Mouse (Mus musculus): ENCODE measurements around the gene Lpin2. TPM values are rescaled to one million over a fixed set of nuclear protein-coding genes. Genes with fewer than 3 reads are reported as not detected.

Lpin2 gene
- polyA plus RNA-seq, 1 experiment from 2014 or later, result 35.4 TPM

DNA sequence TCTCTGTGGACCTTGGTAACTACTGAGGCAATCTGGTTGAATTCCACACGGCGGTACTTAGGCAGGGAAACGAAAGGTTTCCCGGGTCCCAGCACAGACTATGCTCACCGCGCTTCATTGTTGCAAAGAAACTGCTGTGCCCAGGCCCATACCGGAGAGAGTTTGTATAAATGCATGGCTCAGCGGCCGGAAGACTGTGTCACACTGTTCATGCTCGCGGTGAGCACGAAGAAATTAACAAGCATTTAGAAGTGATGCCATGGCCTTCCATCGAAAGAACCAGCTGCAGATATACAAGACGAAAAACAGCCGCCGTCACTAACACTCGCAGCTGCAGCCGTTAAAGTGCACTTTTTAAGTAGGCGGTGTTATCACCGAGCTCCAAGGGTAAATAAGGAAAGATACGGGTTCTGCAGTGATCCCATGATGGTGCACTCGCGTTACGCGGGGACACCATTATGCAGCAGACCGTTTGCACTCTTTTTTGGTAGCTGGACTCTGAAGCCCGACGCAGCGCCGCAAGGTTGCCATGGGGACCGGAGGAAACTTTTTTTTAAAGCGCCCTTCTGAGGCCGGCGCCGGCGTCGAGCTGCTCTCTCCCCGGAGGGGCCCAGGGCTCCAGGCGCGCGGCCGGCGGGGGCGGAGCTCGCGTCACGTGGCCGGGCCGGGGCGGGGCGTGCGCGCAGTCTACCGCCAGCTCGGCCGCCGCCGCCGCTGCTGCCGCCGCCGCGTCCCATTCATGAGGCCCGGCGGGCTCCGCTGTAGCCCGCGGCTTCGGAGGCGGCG is 704 bp downstream of the Lpin2 start:
- WGBS, result under 1% methylated on average over 71 of the region's 71 CpGs
- peak; percentile 97 for ATAC-seq (ENCODE audit: low FRiP score)
- H3K36me3 ChIP-seq (ENCODE audit: control insufficient read depth, insufficient read depth, low read length), result no peaks in the 10 kb centered on the region

DNA sequence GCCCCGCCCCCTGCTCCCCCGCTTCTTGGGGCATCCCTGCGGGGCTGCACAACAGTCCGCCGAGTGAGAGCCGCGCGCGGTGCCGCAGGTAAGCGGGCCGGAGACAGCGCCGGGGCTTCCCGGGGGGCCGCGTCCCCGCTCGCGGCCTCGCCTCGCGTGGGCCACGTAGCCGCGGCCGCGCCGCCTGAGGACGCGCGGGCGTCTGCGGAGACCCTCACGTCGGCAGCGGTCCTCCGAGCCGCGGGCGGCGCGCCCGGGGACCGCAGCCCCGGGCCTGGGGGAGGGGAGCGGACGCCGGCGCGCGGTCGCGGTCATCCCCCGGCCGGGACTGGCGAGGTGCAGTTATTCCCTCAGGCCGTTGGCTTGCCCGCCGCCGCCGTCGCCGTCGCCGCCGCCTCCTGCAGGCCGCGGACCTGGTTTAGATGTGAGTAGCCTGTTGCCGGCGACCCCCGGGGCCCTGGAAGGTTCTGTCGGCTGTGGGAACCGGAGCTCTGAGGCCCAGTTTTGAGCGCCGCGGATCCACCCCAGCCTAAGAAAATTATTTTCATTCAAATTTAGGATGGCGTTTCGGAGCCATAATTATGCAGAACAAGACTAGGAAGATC is 1.4 kb downstream of the Lpin2 start:
- DNase-seq (ENCODE audit: low spot score, missing footprints) (peak; percentile 93), ATAC-seq (ENCODE audit: low FRiP score) (no peak)
- Histone ChIP-seq H3K4me2 (peak overlapping the region; percentile 70), H3K36me3 (ENCODE audit: control insufficient read depth, insufficient read depth, low read length) (no peaks in the 10 kb centered on the region), H3K4me3 (ENCODE audit: low read depth, low read length) (peak overlapping the region; percentile 82), H3K4me1 (ENCODE audit: control insufficient read depth, insufficient read depth, low read length) (peaks cover 19% of the 10 kb centered on the region), H3K9me3 (ENCODE audit: control insufficient read depth, low read length) (no peaks in the 10 kb centered on the region), H3K27ac (ENCODE audit: low read depth, low read length) (peak overlapping the region; percentile 89), H3K9ac (ENCODE audit: low read length) (peak overlapping the region; percentile 90), H3K27me3 (ENCODE audit: control insufficient read depth, insufficient read depth, low read length) (no peaks in the 10 kb centered on the region)
- under 1% methylated on average over 66 of the region's 79 CpGs for WGBS

More for the DNA sequence above, 704 bp downstream of the Lpin2 start:
- Histone ChIP-seq H3K27me3 (ENCODE audit: control insufficient read depth, insufficient read depth, low read length) (no peaks in the 10 kb centered on the region), H3K4me2 (peak overlapping the region; percentile 70), H3K27ac (ENCODE audit: low read depth, low read length) (peak overlapping the region; percentile 89), H3K9me3 (ENCODE audit: control insufficient read depth, low read length) (no peaks in the 10 kb centered on the region), H3K4me3 (ENCODE audit: low read depth, low read length) (peak overlapping the region; percentile 82), H3K9ac (ENCODE audit: low read length) (peak overlapping the region; percentile 90), H3K4me1 (ENCODE audit: control insufficient read depth, insufficient read depth, low read length) (peaks cover 19% of the 10 kb centered on the region)
- DNase-seq (ENCODE audit: low spot score, missing footprints), result peak; percentile 99

DNA sequence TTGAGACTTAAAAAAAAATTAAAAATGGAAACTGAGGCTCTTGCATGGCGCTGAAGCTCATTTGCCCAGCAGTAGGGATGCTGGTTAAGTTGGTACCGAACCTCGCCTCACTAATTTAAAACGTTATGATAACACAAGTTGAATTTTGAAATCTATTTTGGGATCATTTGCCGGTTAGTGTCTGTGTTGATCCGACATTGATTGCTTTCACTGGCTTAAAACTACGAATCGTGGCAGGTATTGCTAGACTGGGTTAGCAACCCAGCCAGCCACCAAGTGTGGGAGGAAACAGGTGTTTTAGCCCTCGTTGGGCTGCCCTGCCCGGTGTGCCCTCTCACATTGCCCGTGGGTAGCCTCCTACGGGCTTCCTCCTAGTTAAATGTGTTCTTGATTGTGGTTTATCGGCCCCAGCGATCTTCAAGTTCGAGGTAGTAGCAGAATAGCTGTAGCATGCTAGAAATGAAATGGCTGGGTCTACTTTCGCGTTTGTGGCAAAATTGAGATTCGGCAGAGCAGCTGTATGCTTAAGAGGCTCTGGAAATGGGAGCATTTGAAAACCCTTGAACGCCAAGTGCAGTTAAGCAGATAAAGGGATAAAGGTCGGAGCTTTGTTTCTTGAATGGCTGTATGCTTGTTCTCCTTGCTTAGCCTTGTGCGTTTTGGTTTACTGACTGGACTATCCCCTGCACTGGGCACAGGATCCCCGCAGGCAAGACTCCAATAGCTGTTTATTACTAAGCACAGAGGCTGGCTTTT is 2.2 kb downstream of the Lpin2 start:
- Histone ChIP-seq H3K4me2 (peak overlapping the region; percentile 70), H3K27ac (ENCODE audit: low read depth, low read length) (peak overlapping the region; percentile 89; the same call in 1 of the 2 replicates), H3K4me1 (ENCODE audit: control insufficient read depth, insufficient read depth, low read length) (peaks cover 19% of the 10 kb centered on the region), H3K36me3 (ENCODE audit: control insufficient read depth, insufficient read depth, low read length) (no peaks in the 10 kb centered on the region), H3K27me3 (ENCODE audit: control insufficient read depth, insufficient read depth, low read length) (no peaks in the 10 kb centered on the region), H3K9ac (ENCODE audit: low read length) (peak overlapping the region; percentile 90), H3K4me3 (ENCODE audit: low read depth, low read length) (peak overlapping the region; percentile 82), H3K9me3 (ENCODE audit: control insufficient read depth, low read length) (no peaks in the 10 kb centered on the region)
- ATAC-seq (ENCODE audit: low FRiP score) (no peak), DNase-seq (ENCODE audit: low spot score, missing footprints) (peak; percentile 94)
- WGBS, result 11% methylated on average over 22 of the region's 22 CpGs

DNA sequence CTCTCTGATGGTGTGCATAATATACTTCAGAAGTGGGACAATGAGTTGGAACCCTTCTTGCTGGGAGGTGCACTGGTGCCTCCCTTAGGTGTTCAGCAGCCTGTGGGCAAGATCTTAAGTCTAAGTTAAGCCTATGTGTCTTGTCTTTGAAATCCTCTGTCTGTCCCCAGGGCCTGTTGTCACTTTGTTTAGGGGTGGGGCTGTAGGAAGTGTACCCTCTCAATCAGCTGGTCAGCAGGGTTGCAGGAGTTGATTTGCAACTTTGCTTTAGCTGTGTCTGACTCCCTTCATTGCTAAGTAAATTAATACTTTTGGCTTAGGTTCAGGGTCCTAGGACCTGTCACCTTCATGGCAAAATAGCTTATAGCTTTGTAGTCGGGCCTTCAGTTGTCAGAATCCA is 3.0 kb downstream of the Lpin2 start:
- H3K9me3 ChIP-seq (ENCODE audit: control insufficient read depth, low read length), result no peaks in the 10 kb centered on the region
- no peak for ATAC-seq (ENCODE audit: low FRiP score)
- peak overlapping the region; percentile 70 for H3K4me2 ChIP-seq
- peaks cover 19% of the 10 kb centered on the region for H3K4me1 ChIP-seq (ENCODE audit: control insufficient read depth, insufficient read depth, low read length)
- 61% methylated on average over 1 of the region's 1 CpGs for WGBS
- H3K36me3 ChIP-seq (ENCODE audit: control insufficient read depth, insufficient read depth, low read length), result no peaks in the 10 kb centered on the region
- H3K9ac ChIP-seq (ENCODE audit: low read length), result peak overlapping the region; percentile 3; the same call in 1 of the 2 replicates
- DNase-seq (ENCODE audit: low spot score, missing footprints), result no peak
- no peaks in the 10 kb centered on the region for H3K27me3 ChIP-seq (ENCODE audit: control insufficient read depth, insufficient read depth, low read length)
- no peak overlapping the region for H3K27ac ChIP-seq (ENCODE audit: low read depth, low read length)
- H3K4me3 ChIP-seq (ENCODE audit: low read depth, low read length), result peak overlapping the region; percentile 82; the same call in 1 of the 2 replicates

DNA sequence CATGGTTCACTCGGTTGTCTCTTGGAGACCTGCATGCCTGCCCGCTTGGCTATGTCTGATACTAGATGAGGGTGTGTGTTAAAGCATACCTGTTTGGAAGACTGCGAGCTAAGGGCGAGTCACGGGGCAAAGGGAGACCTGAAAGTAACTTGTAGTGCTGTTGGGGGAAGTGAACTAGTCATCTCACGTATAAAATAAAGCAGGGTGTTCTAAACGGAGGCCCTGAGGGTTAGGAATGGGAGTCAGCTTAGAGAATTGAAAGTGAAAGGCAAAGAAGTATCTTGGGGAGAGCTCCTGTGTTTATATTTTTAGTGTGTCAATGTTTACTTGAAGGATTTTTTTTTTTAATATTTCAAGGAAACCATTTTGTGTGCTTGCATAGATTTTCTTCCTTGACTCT is 8.2 kb downstream of the Lpin2 start:
- ATAC-seq (ENCODE audit: low FRiP score), result no peak

DNA sequence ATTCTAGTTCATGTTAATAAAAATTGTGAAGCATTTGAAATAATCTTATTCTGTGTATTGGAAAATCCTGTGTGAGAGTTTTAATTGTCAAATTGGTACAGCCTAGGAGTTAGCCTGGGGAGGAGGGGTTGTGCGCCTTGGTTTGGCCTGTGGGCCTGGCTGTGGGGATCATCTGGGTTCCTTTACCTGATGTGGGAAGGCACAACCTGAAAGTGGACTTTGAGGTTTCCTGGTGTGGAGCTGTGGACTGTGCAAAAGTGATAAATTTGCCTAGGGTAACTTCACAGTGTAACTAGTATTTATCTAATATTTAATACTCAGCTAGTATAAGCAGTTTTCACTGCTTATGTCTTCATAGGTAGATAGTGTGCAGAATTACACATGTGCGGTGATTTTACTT is 8.7 kb downstream of the Lpin2 start:
- DNase-seq (ENCODE audit: low spot score, missing footprints) (no peak), ATAC-seq (ENCODE audit: low FRiP score) (no peak)
- Histone ChIP-seq H3K4me2 (no peak overlapping the region), H3K4me1 (ENCODE audit: control insufficient read depth, insufficient read depth, low read length) (no peaks in the 10 kb centered on the region), H3K27ac (ENCODE audit: low read depth, low read length) (no peak overlapping the region), H3K27me3 (ENCODE audit: control insufficient read depth, insufficient read depth, low read length) (no peaks in the 10 kb centered on the region), H3K4me3 (ENCODE audit: low read depth, low read length) (no peak overlapping the region), H3K9ac (ENCODE audit: low read length) (no peak overlapping the region), H3K9me3 (ENCODE audit: control insufficient read depth, low read length) (peaks cover 3% of the 10 kb centered on the region; the same call in 1 of the 2 replicates), H3K36me3 (ENCODE audit: control insufficient read depth, insufficient read depth, low read length) (no peaks in the 10 kb centered on the region)
- 96% methylated on average over 2 of the region's 2 CpGs for WGBS

More for the DNA sequence above, 8.2 kb downstream of the Lpin2 start:
- no peaks in the 10 kb centered on the region for H3K36me3 ChIP-seq (ENCODE audit: control insufficient read depth, insufficient read depth, low read length)
- H3K4me2 ChIP-seq, result no peak overlapping the region
- peaks cover under 1% of the 10 kb centered on the region for H3K4me1 ChIP-seq (ENCODE audit: control insufficient read depth, insufficient read depth, low read length)
- H3K27ac ChIP-seq (ENCODE audit: low read depth, low read length), result no peak overlapping the region
- no peak overlapping the region for H3K4me3 ChIP-seq (ENCODE audit: low read depth, low read length)
- H3K9ac ChIP-seq (ENCODE audit: low read length), result no peak overlapping the region
- peaks cover 3% of the 10 kb centered on the region; the same call in 1 of the 2 replicates for H3K9me3 ChIP-seq (ENCODE audit: control insufficient read depth, low read length)
- DNase-seq (ENCODE audit: low spot score, missing footprints), result no peak
- 94% methylated on average over 7 of the region's 7 CpGs for WGBS
- H3K27me3 ChIP-seq (ENCODE audit: control insufficient read depth, insufficient read depth, low read length), result no peaks in the 10 kb centered on the region

DNA sequence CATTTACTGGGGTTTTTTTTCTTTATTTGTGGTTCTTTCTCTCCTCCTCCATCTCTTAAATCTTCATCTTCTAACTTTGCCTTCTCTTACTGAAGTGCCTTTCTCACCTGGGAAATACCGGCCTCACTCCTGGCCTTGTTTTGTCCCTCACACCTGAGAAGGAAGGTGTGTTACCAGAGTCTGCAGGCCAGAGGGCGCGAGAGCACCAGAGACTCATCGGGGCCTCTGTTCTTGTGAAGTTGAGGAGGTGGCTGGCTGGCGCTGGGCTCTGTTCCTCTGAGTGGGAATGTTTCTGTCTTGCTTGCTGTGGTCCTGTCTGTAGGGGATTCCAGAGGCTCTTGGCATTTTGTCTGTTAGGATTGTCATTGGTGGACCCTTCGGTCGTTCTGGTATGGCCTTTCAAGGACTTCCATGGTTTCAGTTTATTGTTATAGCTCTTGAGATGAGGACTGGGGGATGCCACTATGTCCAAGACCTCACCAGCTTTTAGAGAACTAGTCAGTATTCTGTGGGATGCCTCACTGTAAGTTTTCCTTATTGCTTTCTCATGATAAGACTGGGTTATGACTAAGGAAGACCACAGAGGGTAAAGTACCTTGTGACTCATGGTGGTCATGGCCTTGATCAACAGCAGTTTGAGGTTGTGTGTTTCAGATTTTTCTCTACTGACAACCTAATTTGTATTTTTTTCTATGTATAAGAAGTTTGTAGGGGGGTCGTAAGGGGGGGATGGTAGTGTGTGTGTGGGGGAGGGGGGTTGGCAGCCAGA is 9.5 kb downstream of the Lpin2 start:
- H3K27me3 ChIP-seq (ENCODE audit: control insufficient read depth, insufficient read depth, low read length), result no peaks in the 10 kb centered on the region
- H3K36me3 ChIP-seq (ENCODE audit: control insufficient read depth, insufficient read depth, low read length), result no peaks in the 10 kb centered on the region
- DNase-seq (ENCODE audit: low spot score, missing footprints), result peak; percentile 62
- no peak overlapping the region for H3K27ac ChIP-seq (ENCODE audit: low read depth, low read length)
- no peak overlapping the region for H3K4me3 ChIP-seq (ENCODE audit: low read depth, low read length)
- H3K4me2 ChIP-seq, result no peak overlapping the region
- H3K4me1 ChIP-seq (ENCODE audit: control insufficient read depth, insufficient read depth, low read length), result no peaks in the 10 kb centered on the region
- H3K9ac ChIP-seq (ENCODE audit: low read length), result no peak overlapping the region
- peaks cover 3% of the 10 kb centered on the region; the same call in 1 of the 2 replicates for H3K9me3 ChIP-seq (ENCODE audit: control insufficient read depth, low read length)
- WGBS, result 76% methylated on average over 8 of the region's 8 CpGs
- ATAC-seq (ENCODE audit: low FRiP score), result no peak

DNA sequence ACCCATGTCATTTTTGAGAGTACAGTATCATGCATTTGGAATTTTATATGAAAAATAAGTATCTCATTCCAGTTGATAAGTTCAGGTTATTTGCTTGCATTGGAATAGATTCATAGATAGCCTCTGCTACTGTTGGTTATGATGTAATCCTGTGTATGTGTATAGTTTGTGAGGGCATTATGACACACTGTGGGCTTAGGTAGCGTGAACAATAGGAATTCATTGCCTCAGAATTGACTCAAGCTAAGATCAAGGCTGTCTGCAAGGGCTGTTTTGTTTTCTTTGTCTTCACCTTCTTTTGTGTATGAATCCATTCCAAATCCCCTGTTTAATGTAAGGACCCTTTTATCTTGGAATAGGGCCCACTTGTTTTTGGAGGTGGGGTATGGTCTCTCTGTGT is 10.7 kb downstream of the Lpin2 start:
- ATAC-seq (ENCODE audit: low FRiP score), result no peak
- Histone ChIP-seq H3K27me3 (ENCODE audit: control insufficient read depth, insufficient read depth, low read length) (no peaks in the 10 kb centered on the region), H3K9ac (ENCODE audit: low read length) (no peak overlapping the region), H3K36me3 (ENCODE audit: control insufficient read depth, insufficient read depth, low read length) (no peaks in the 10 kb centered on the region), H3K4me3 (ENCODE audit: low read depth, low read length) (no peak overlapping the region), H3K9me3 (ENCODE audit: control insufficient read depth, low read length) (peaks cover 3% of the 10 kb centered on the region; the same call in 1 of the 2 replicates), H3K4me2 (no peak overlapping the region), H3K27ac (ENCODE audit: low read depth, low read length) (no peak overlapping the region), H3K4me1 (ENCODE audit: control insufficient read depth, insufficient read depth, low read length) (no peaks in the 10 kb centered on the region)
- WGBS, result 84% methylated on average over 1 of the region's 1 CpGs
- DNase-seq (ENCODE audit: low spot score, missing footprints), result no peak

Data from midbrain, embryonic 11.5 days (tissue).